Mouse (Mus musculus): Measurements from ENCODE around the gene Srrd.

DNA sequence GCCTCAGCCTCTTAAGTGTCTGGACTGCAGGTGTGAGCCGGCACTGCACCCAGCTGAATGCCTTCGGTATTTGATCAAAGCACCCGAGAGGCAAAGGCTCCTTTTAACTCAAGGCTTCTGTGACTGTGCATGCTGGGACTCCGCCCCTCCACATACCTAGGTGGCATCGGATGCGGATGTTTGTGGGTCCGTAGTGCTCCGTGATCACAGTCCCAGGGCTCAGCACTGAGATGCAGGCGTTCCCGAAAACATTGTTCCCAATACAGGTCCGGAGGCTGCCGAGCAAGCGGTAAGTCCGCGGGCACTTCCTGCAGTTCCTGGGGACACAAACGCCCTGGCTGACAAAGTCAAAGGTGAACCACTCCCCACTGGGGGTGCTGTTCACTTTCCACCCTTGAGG lies 48.2 kb upstream of the Srrd start:
- TF ChIP-seq POLR2A (IDR thresholded peaks at IDR 0.05; ENCODE audit: control insufficient read depth, low read depth, low read length), result no peak
- no peak for TF ChIP-seq CTCF (IDR thresholded peaks at IDR 0.05; ENCODE audit: control insufficient read depth, insufficient read depth, insufficient replicate concordance, low read depth, low read length)

Data from testis, adult 2 months (tissue).